Mouse (Mus musculus) brain, embryonic 14.5 days (tissue): Measurements from ENCODE around the gene Il16.

Source experiments
- CTCF ChIP-seq: fragments of 200-500 bp; IDR thresholded peaks from 2 replicates; pipeline ENCODE4 v1.5.1; 2012; ENCODE audit warnings: inconsistent platforms, mild to moderate bottlenecking, moderate library complexity, borderline replicate concordance; ENCODE audit not compliant: insufficient read depth, insufficient read length; ENCODE audit errors: extremely low read depth
- POLR2A ChIP-seq: fragments of 200-500 bp; IDR thresholded peaks from 2 replicates; pipeline ENCODE4 v1.6.1; 2012; ENCODE audit warnings: mild to moderate bottlenecking, inconsistent platforms, borderline replicate concordance; ENCODE audit not compliant: poor library complexity, insufficient read depth, insufficient read length, severe bottlenecking; ENCODE audit errors: extremely low read depth

- TF ChIP-seq CTCF (no peak), POLR2A (no peak)
Observed at GRCm38 (mm10) chr7:83631073-83631827, 114.3 kb downstream of the Il16 start.
